Mouse (Mus musculus) B cell, adult 2 months (primary cell): ENCODE data around the gene Dennd1c.

Source experiments
- DNase-seq, 2 experiments: peaks; one replicate each; pipeline ENCODE4 v3.0.0; 2022

Dennd1c gene

GRCm38 (mm10) chr17:57095855-57096622 is 17.7 kb upstream of the Dennd1c start:
- peak in 1 of 2 experiments; percentile 54 for DNase-seq

- DNase-seq: no peak
These were observed 15.9 kb upstream of the Dennd1c start for GRCm38 (mm10) chr17:57094222-57094621.

- no peak for DNase-seq
These were observed 8.9 kb upstream of the Dennd1c start, which contains the start of gene Tubb4a for GRCm38 (mm10) chr17:57087049-57087832. Gene Tubb4a, minus strand, starts transcription at chr17:57087782.

- no peak for DNase-seq
These were observed 7.8 kb upstream of the Dennd1c start for GRCm38 (mm10) chr17:57085970-57086757.

GRCm38 (mm10) chr17:57082481-57082880 is 4.2 kb upstream of the Dennd1c start:
- DNase-seq: no peak

- no peak for DNase-seq
These were observed 3.0 kb upstream of the Dennd1c start for GRCm38 (mm10) chr17:57081234-57081842.

- no peak for DNase-seq
These were observed 1.6 kb upstream of the Dennd1c start for GRCm38 (mm10) chr17:57079919-57080318.

GRCm38 (mm10) chr17:57076916-57077315 is 1.4 kb downstream of the Dennd1c start:
- no peak for DNase-seq

- no peak for DNase-seq
These were observed 7.6 kb downstream of the Dennd1c start for GRCm38 (mm10) chr17:57070699-57071098.

GRCm38 (mm10) chr17:57070272-57070671 is 8.0 kb downstream of the Dennd1c start:
- no peak for DNase-seq

- DNase-seq: no peak
These were observed 11.4 kb downstream of the Dennd1c start for GRCm38 (mm10) chr17:57066908-57067307.

GRCm38 (mm10) chr17:57063031-57063430 is 15.3 kb downstream of the Dennd1c start:
- no peak for DNase-seq

- DNase-seq: no peak
These were observed 15.8 kb downstream of the Dennd1c start for GRCm38 (mm10) chr17:57062548-57062947.

GRCm38 (mm10) chr17:57062011-57062521 is 16.2 kb downstream of the Dennd1c start:
- peak; percentile 66 to 71 for DNase-seq

GRCm38 (mm10) chr17:57061069-57061468 is 17.2 kb downstream of the Dennd1c start:
- DNase-seq: peak; percentile 35 to 37

GRCm38 (mm10) chr17:57060231-57060801 is 18.0 kb downstream of the Dennd1c start:
- peak; percentile 97 to 98 for DNase-seq

GRCm38 (mm10) chr17:57059486-57059977 is 18.8 kb downstream of the Dennd1c start, which contains the start of gene Slc25a23:
Gene Slc25a23, minus strand, starts transcription at chr17:57059863.
- DNase-seq: peak; percentile 58 to 59

GRCm38 (mm10) chr17:57058891-57059485 is 19.3 kb downstream of the Dennd1c start, which contains the start of gene Crb3:
Gene Crb3, plus strand, starts transcription at chr17:57059105.
- no peak for DNase-seq

- no peak for DNase-seq
These were observed 22.1 kb downstream of the Dennd1c start for GRCm38 (mm10) chr17:57056246-57056645.

- DNase-seq: peak; percentile 35 to 45
These were observed 26.6 kb downstream of the Dennd1c start for GRCm38 (mm10) chr17:57051679-57052078.

- no peak for DNase-seq
These were observed 29.5 kb downstream of the Dennd1c start for GRCm38 (mm10) chr17:57048816-57049215.
